Mouse (Mus musculus) thymus, adult 2 months (tissue): ENCODE results near the gene Gm19345. TPM values are rescaled to one million over a fixed set of nuclear protein-coding genes. Genes with fewer than 3 reads are reported as not detected.

Experiments
- DNase-seq: peaks from one replicate; pipeline ENCODE4 v3.0.0; 2021
- H3K27ac ChIP-seq: fragments of 200-500 bp; 2 replicates; pipeline ENCODE4 v1.5.1; 2012; ENCODE audit warnings: low read length, control low read depth; ENCODE audit not compliant: control insufficient read depth, insufficient read depth
- H3K27me3 ChIP-seq: fragments of 200-500 bp; 2 replicates; pipeline ENCODE4 v1.6.1; 2012; ENCODE audit warnings: mild to moderate bottlenecking, low read length, moderate library complexity, mixed read lengths; ENCODE audit not compliant: control insufficient read depth, insufficient read depth
- H3K36me3 ChIP-seq: fragments of 200-500 bp; 2 replicates; pipeline ENCODE4 v1.6.1; 2012; ENCODE audit warnings: mild to moderate bottlenecking, low read length, moderate library complexity; ENCODE audit not compliant: control insufficient read depth, insufficient read depth
- H3K4me1 ChIP-seq: fragments of 200-500 bp; replicated peaks from 2 replicates; pipeline ENCODE4 v1.6.1; 2012; ENCODE audit warnings: low read length; ENCODE audit not compliant: control insufficient read depth, insufficient read depth
- H3K4me3 ChIP-seq: fragments of 200-500 bp; 2 replicates; pipeline ENCODE4 v1.5.1; 2012; ENCODE audit warnings: mild to moderate bottlenecking, low read length, control low read depth, moderate library complexity; ENCODE audit not compliant: control insufficient read depth, insufficient read depth
- CTCF ChIP-seq: fragments of 200-500 bp; IDR thresholded peaks from 2 replicates; pipeline ENCODE4 v1.5.1; 2012; ENCODE audit warnings: mild to moderate bottlenecking, control low read depth, low read length, moderate library complexity, borderline replicate concordance; ENCODE audit not compliant: control insufficient read depth, poor library complexity, insufficient read depth; ENCODE audit errors: extremely low read depth
- POLR2A ChIP-seq: fragments of 200-500 bp; IDR thresholded peaks from 2 replicates; pipeline ENCODE4 v1.6.1; 2012; ENCODE audit warnings: mild to moderate bottlenecking, low read length, control low read depth, moderate library complexity; ENCODE audit not compliant: control insufficient read depth, poor library complexity, insufficient read depth; ENCODE audit errors: extremely low read depth
- WGBS: fragments of 180-500 bp; shearing (Covaris S2); methylation state at CpG from one replicate; pipeline ENCODE4 v1.1.7; 2018; 5-methylcytosine and 5-hydroxymethylcytosine counted together
- polyA plus RNA-seq: library from polyadenylated mRNA; depleted of rRNA; stranded (reverse); fragments of >200 nt; gene quantifications from 2 replicates; pipeline ENCODE4 v1.2.3, GENCODE M21; 2012; rRNA removed

Gm19345 gene
- polyA plus RNA-seq = 0.36 and 0.57 TPM in 2 replicates

GRCm38 (mm10) chr7:19851858-19852570 lies at the start of gene Gm19345:
Gene Gm19345 (plus strand): TSS chr7:19852003.
- no peak for TF ChIP-seq POLR2A
- TF ChIP-seq CTCF = no peak
- 9% methylated on average over 33 of the region's 33 CpGs for WGBS
- DNase-seq = no peak

GRCm38 (mm10) chr7:19802995-19803394 lies 48.8 kb upstream of the Gm19345 start:
- WGBS = 26% methylated on average over 7 of the region's 7 CpGs
- no peak overlapping the region for H3K27ac ChIP-seq

More at GRCm38 (mm10) chr7:19851858-19852570, at the start of gene Gm19345:
- peaks cover 7% of the 10 kb centered on the region for H3K4me1 ChIP-seq
- no peak within 1 kb of the TSS for H3K27ac ChIP-seq
- no peak within 1 kb of the TSS for H3K4me3 ChIP-seq
- no peaks in the 10 kb centered on the region for H3K36me3 ChIP-seq
- no peaks in the 10 kb centered on the region for H3K27me3 ChIP-seq

GRCm38 (mm10) chr7:19806356-19806969 lies 45.3 kb upstream of the Gm19345 start:
- no peak for DNase-seq
- Histone ChIP-seq H3K27me3 (no peaks in the 10 kb centered on the region), H3K4me1 (no peaks in the 10 kb centered on the region), H3K36me3 (no peaks in the 10 kb centered on the region), H3K27ac (no peak overlapping the region), H3K4me3 (no peak overlapping the region)
- WGBS = 92% methylated on average over 8 of the region's 8 CpGs
- TF ChIP-seq CTCF = no peak
- TF ChIP-seq POLR2A = no peak

More at GRCm38 (mm10) chr7:19802995-19803394, 48.8 kb upstream of the Gm19345 start:
- Histone ChIP-seq H3K36me3 (no peaks in the 10 kb centered on the region), H3K4me3 (no peak overlapping the region), H3K27me3 (no peaks in the 10 kb centered on the region), H3K4me1 (no peaks in the 10 kb centered on the region)
- DNase-seq = peak; percentile 79
- no peak for TF ChIP-seq POLR2A
- TF ChIP-seq CTCF = no peak

- 94% methylated on average over 27 of the region's 27 CpGs for WGBS
- Histone ChIP-seq H3K4me1 (no peaks in the 10 kb centered on the region; the same call in 1 of the 2 replicates), H3K27me3 (no peaks in the 10 kb centered on the region), H3K4me3 (no peak overlapping the region), H3K36me3 (no peaks in the 10 kb centered on the region), H3K27ac (no peak overlapping the region)
- TF ChIP-seq CTCF (no peak), POLR2A (no peak)
- DNase-seq = no peak
Observed at GRCm38 (mm10) chr7:19809369-19809768, 42.4 kb upstream of the Gm19345 start.

GRCm38 (mm10) chr7:19811114-19811513 lies 40.7 kb upstream of the Gm19345 start:
- no peak for DNase-seq
- 85% methylated on average over 22 of the region's 22 CpGs for WGBS
- no peaks in the 10 kb centered on the region for H3K36me3 ChIP-seq
- no peaks in the 10 kb centered on the region for H3K27me3 ChIP-seq
- H3K27ac ChIP-seq = no peak overlapping the region
- H3K4me3 ChIP-seq = no peak overlapping the region
- peaks cover 3% of the 10 kb centered on the region for H3K4me1 ChIP-seq
- TF ChIP-seq POLR2A = no peak
- TF ChIP-seq CTCF = no peak

GRCm38 (mm10) chr7:19813161-19813560 lies 38.6 kb upstream of the Gm19345 start:
- Histone ChIP-seq H3K4me3 (no peak overlapping the region), H3K36me3 (no peaks in the 10 kb centered on the region), H3K4me1 (peaks cover 23% of the 10 kb centered on the region), H3K27ac (no peak overlapping the region), H3K27me3 (no peaks in the 10 kb centered on the region)
- no peak for DNase-seq
- TF ChIP-seq POLR2A (no peak), CTCF (no peak)
- 91% methylated on average over 4 of the region's 4 CpGs for WGBS
